In genomic region chr7:48876526-48876925, GRCm38 (mm10) we compare ENCODE assay signal across 9 mouse cellular contexts. TPM values are rescaled to one million over a fixed set of nuclear protein-coding genes. Genes with fewer than 3 reads are reported as not detected.
DNase-seq lines count a peak whose midpoint lies in the region; ATAC-seq and TF ChIP-seq lines count a peak whose summit lies in the region.
"Had no signal": no experiment of that assay in that cellular context is flagged by ENCODE, and none has a peak within 500 bp of the region (broad histone marks: within the 10 kb centered on the region; RNA-seq: fewer than 3 reads in every experiment).

No protein-coding gene starts in this region.

- H3K9me3 ChIP-seq in stomach, postnatal 0 days (ENCODE audit: control insufficient read depth, low read length) = no peaks in the 10 kb centered on the region
- H3K9me3 ChIP-seq: limb, embryonic 12.5 days had no signal

- no peak overlapping the region for H3K4me2 ChIP-seq in stomach, postnatal 0 days (replicated peaks; ENCODE audit: low read depth)
- H3K4me2 ChIP-seq: limb, embryonic 12.5 days had no signal

- no peak overlapping the region for H3K27ac ChIP-seq in thymus, adult 2 months (ENCODE audit: control insufficient read depth, insufficient read depth, low read length)
- H3K27ac ChIP-seq in stomach, postnatal 0 days (replicated peaks) = no peak overlapping the region
- H3K27ac ChIP-seq: limb, embryonic 12.5 days had no signal

- peaks cover 53% of the 10 kb centered on the region for H3K36me3 ChIP-seq in thymus, adult 2 months (ENCODE audit: control insufficient read depth, insufficient read depth, low read length)
- H3K36me3 ChIP-seq in stomach, postnatal 0 days (ENCODE audit: control insufficient read depth, insufficient read depth, low read length) = peaks cover 12% of the 10 kb centered on the region

- no peak for DNase-seq in frontal cortex, postnatal 14 days (ENCODE audit: low spot score in 2 of 2)
- peak; percentile 37 for DNase-seq in thymus, adult 2 months
- DNase-seq in thymus, adult 18-20 months = no peak
- peak; percentile 73 to 86 for DNase-seq in cerebellum, postnatal 10 days
- DNase-seq in kidney, adult 8-10 months = peak; percentile 40 to 44
- peak; percentile 19 for DNase-seq in lung, adult 2 months
- DNase-seq in stomach, postnatal 0 days (ENCODE audit: low spot score) = peak; percentile 48

- ATAC-seq in frontal cortex, adult (ENCODE audit: low TSS enrichment) = peak; percentile 64; the same call in 1 of the 2 replicates
- no peak for ATAC-seq in stomach, postnatal 0 days (ENCODE audit: low FRiP score, low TSS enrichment)

- H3K9ac ChIP-seq in stomach, postnatal 0 days (ENCODE audit: low read length) = no peak overlapping the region
- H3K9ac ChIP-seq: limb, embryonic 12.5 days had no signal

- 78% methylated on average over 4 of the region's 4 CpGs for WGBS in thymus, adult 2 months
- 58% methylated on average over 4 of the region's 4 CpGs for whole genome bisulfite sequencing in lung, adult 2 months
- 68% methylated on average over 4 of the region's 4 CpGs for WGBS in stomach, postnatal 0 days

- H3K4me1 ChIP-seq in thymus, adult 2 months (replicated peaks; ENCODE audit: control insufficient read depth, insufficient read depth, low read length) = peaks cover 10% of the 10 kb centered on the region
- H3K4me1 ChIP-seq in lung, adult 2 months (ENCODE audit: control insufficient read depth, insufficient read depth, low read length) = peaks cover 5% of the 10 kb centered on the region; the same call in 1 of the 2 replicates
- H3K4me1 ChIP-seq in stomach, postnatal 0 days (replicated peaks; ENCODE audit: control insufficient read depth, insufficient read depth) = no peaks in the 10 kb centered on the region

- H3K27me3 ChIP-seq in thymus, adult 2 months (ENCODE audit: control insufficient read depth, insufficient read depth, low read length) = no peaks in the 10 kb centered on the region
- H3K27me3 ChIP-seq in stomach, postnatal 0 days (ENCODE audit: control insufficient read depth, insufficient read depth, low read length) = no peaks in the 10 kb centered on the region
- H3K27me3 ChIP-seq: limb, embryonic 12.5 days had no signal

- TF ChIP-seq CTCF in thymus, adult 2 months (IDR thresholded peaks at IDR 0.05; ENCODE audit: borderline replicate concordance, control insufficient read depth, extremely low read depth, insufficient read depth, low read length, poor library complexity) = no peak
- peak; percentile 43 for TF ChIP-seq CTCF in lung, adult 2 months (IDR thresholded peaks at IDR 0.05; ENCODE audit: insufficient read depth, low read length)
- peak; percentile 84 for TF ChIP-seq CTCF in stomach, postnatal 0 days (IDR thresholded peaks at IDR 0.05; ENCODE audit: low read depth)

- TF ChIP-seq POLR2A in thymus, adult 2 months (IDR thresholded peaks at IDR 0.05; ENCODE audit: control insufficient read depth, extremely low read depth, insufficient read depth, low read length, poor library complexity) = no peak
- TF ChIP-seq POLR2A in lung, adult 2 months (IDR thresholded peaks at IDR 0.05; ENCODE audit: borderline replicate concordance, extremely low read depth, low read depth, low read length) = no peak

- no peak for TF ChIP-seq EP300 in stomach, postnatal 0 days (optimal IDR thresholded peaks at IDR 0.05)

- H3K4me3 ChIP-seq in thymus, adult 2 months (ENCODE audit: control insufficient read depth, insufficient read depth, low read length) = no peak overlapping the region
- H3K4me3 ChIP-seq in lung, adult 2 months (replicated peaks; ENCODE audit: extremely low read depth, low read depth, low read length) = no peak overlapping the region
- no peak overlapping the region for H3K4me3 ChIP-seq in stomach, postnatal 0 days (ENCODE audit: low read depth, low read length)
- H3K4me3 ChIP-seq: limb, embryonic 12.5 days had no signal

RNA-seq across cellular contexts. Expression of gene E2f8, which starts 4.9 kb away (rescaled TPM):
- polyA plus RNA-seq in thymus, adult 2 months (2012; rRNA removed) = 28.3 and 44.8 TPM in 2 replicates
- 0.41 and 0.90 TPM in 2 replicates for polyA plus RNA-seq in lung, adult 2 months (2012; rRNA removed)
- 4.5 and 5.0 TPM in 2 replicates for polyA plus RNA-seq in stomach, postnatal 0 days (2015; fragmentation: Nextera tagmentation; extraction: Ambion mirVana)

RNA-seq across cellular contexts. Expression of gene Csrp3, which starts 28.7 kb away (rescaled TPM):
- 3.0 and 20.4 TPM in 2 replicates for polyA plus RNA-seq in thymus, adult 2 months (2012; rRNA removed)
- polyA plus RNA-seq in lung, adult 2 months (2012; rRNA removed) = 8.8 and 38.0 TPM in 2 replicates
- polyA plus RNA-seq in stomach, postnatal 0 days (2015; fragmentation: Nextera tagmentation; extraction: Ambion mirVana) = 0.22 and 0.73 TPM in 2 replicates

RNA-seq across cellular contexts. Expression of gene Nav2, which starts 32.0 kb away (rescaled TPM):
- polyA plus RNA-seq in thymus, adult 2 months (2012; rRNA removed) = 45.3 and 46.2 TPM in 2 replicates
- 23.9 and 33.9 TPM in 2 replicates for polyA plus RNA-seq in lung, adult 2 months (2012; rRNA removed)
- 6.0 TPM in 2 replicates for polyA plus RNA-seq in stomach, postnatal 0 days (2015; fragmentation: Nextera tagmentation; extraction: Ambion mirVana)

Comparison
In these comparisons a context has a peak if more than half of its experiments do, and no peak if none do; other contexts are left out.
1. DNase-seq: peak in thymus, adult 2 months (single experiment), cerebellum, postnatal 10 days (2 of 2), kidney, adult 8-10 months (2 of 2), lung, adult 2 months (single experiment) and stomach, postnatal 0 days (single experiment); none in frontal cortex, postnatal 14 days (0 of 2) and thymus, adult 18-20 months (0 of 2).